In genomic region chr16:70315261-70315660, GRCm38 (mm10) we compare ENCODE assay signal across 13 mouse cellular contexts. TPM values are rescaled to one million over a fixed set of nuclear protein-coding genes. Genes with fewer than 3 reads are reported as not detected.
DNase-seq lines count a peak whose midpoint lies in the region; ATAC-seq and TF ChIP-seq lines count a peak whose summit lies in the region.
"Had no signal": no experiment of that assay in that cellular context is flagged by ENCODE, and none has a peak within 500 bp of the region (broad histone marks: within the 10 kb centered on the region; RNA-seq: fewer than 3 reads in every experiment).

No protein-coding gene starts in this region.

- TF ChIP-seq CTCF in lung, adult 2 months (IDR thresholded peaks at IDR 0.05; ENCODE audit: insufficient read depth, low read length) = no peak

- no peaks in the 10 kb centered on the region for H3K36me3 ChIP-seq in heart, embryonic 11.5 days (ENCODE audit: control insufficient read depth, insufficient read depth, low read length)
- H3K36me3 ChIP-seq in heart, embryonic 12.5 days = no peaks in the 10 kb centered on the region
- no peaks in the 10 kb centered on the region for H3K36me3 ChIP-seq in myocyte (ENCODE audit: control insufficient read depth, insufficient read depth)
- H3K36me3 ChIP-seq: forebrain, embryonic 12.5 days; limb, embryonic 12.5 days had no signal

- no peaks in the 10 kb centered on the region for H3K9me3 ChIP-seq in heart, embryonic 11.5 days (replicated peaks; ENCODE audit: control insufficient read depth, low read length)
- no peaks in the 10 kb centered on the region for H3K9me3 ChIP-seq in heart, embryonic 12.5 days (replicated peaks)
- H3K9me3 ChIP-seq: forebrain, embryonic 12.5 days; limb, embryonic 12.5 days had no signal

- no peak for ATAC-seq in heart, embryonic 11.5 days (replicated peaks; ENCODE audit: insufficient number of reproducible peaks, low FRiP score, low TSS enrichment)
- ATAC-seq in heart, embryonic 12.5 days (ENCODE audit: insufficient number of reproducible peaks, low FRiP score) = no peak

- H3K27me3 ChIP-seq in heart, embryonic 11.5 days (ENCODE audit: control insufficient read depth, insufficient read depth, low read length) = no peaks in the 10 kb centered on the region
- H3K27me3 ChIP-seq in heart, embryonic 12.5 days (replicated peaks) = no peaks in the 10 kb centered on the region
- H3K27me3 ChIP-seq in myocyte (ENCODE audit: control insufficient read depth, insufficient read depth, insufficient read length) = no peaks in the 10 kb centered on the region
- H3K27me3 ChIP-seq: forebrain, embryonic 12.5 days; limb, embryonic 12.5 days had no signal

- peak overlapping the region; percentile 59; the same call in 1 of the 2 replicates for H3K27ac ChIP-seq in heart, embryonic 11.5 days (ENCODE audit: low read depth, low read length)
- H3K27ac ChIP-seq in heart, embryonic 12.5 days (ENCODE audit: poor library complexity, severe bottlenecking) = no peak overlapping the region; the same call in 1 of the 2 replicates

- no peak overlapping the region for H3K9ac ChIP-seq in heart, embryonic 11.5 days (ENCODE audit: low read depth, low read length)
- H3K9ac ChIP-seq in heart, embryonic 12.5 days = no peak overlapping the region

- 44% methylated on average over 3 of the region's 3 CpGs for WGBS in heart, embryonic 11.5 days (ENCODE audit: insufficient replicate concordance)
- WGBS in heart, embryonic 12.5 days = 43% methylated on average over 3 of the region's 3 CpGs
- 43% methylated on average over 3 of the region's 3 CpGs for WGBS in lung, adult 2 months

- H3ac ChIP-seq in myocyte (ENCODE audit: control insufficient read depth, insufficient read length) = no peak overlapping the region

- no peak overlapping the region for H3K4me3 ChIP-seq in heart, embryonic 11.5 days (ENCODE audit: low read depth, low read length)
- no peak overlapping the region for H3K4me3 ChIP-seq in heart, embryonic 12.5 days
- H3K4me3 ChIP-seq in lung, adult 2 months (replicated peaks; ENCODE audit: extremely low read depth, low read depth, low read length) = peak overlapping the region; percentile 54
- H3K4me3 ChIP-seq in myocyte = peak overlapping the region; percentile 49

- H3K4me2 ChIP-seq in heart, embryonic 11.5 days = peak overlapping the region; percentile 72
- H3K4me2 ChIP-seq in heart, embryonic 12.5 days = no peak overlapping the region
- H3K4me2 ChIP-seq in myocyte (ENCODE audit: low read depth) = peak overlapping the region; percentile 64

- TF ChIP-seq POLR2A in lung, adult 2 months (IDR thresholded peaks at IDR 0.05; ENCODE audit: borderline replicate concordance, extremely low read depth, low read depth, low read length) = no peak
- no peak for TF ChIP-seq POLR2A in myocyte (IDR thresholded peaks at IDR 0.05; ENCODE audit: insufficient read length, low read depth)

- no peak for DNase-seq in lung, adult 2 months
- no peak for DNase-seq in lung, postnatal 36 days
- peak; percentile 7 for DNase-seq in ZHBTc4 (ENCODE audit: low read depth, low spot score)
- DNase-seq in frontal cortex, postnatal 25 days (ENCODE audit: low spot score in 2 of 2) = no peak
- no peak for DNase-seq in thymus, adult 18-20 months
- DNase-seq: adrenal gland, postnatal 25 days; cerebellum, adult 11 months; kidney, adult 11 months had no signal

- H3K79me2 ChIP-seq in myocyte (ENCODE audit: control insufficient read depth, insufficient read depth) = peaks cover 5% of the 10 kb centered on the region

- no peaks in the 10 kb centered on the region for H3K4me1 ChIP-seq in heart, embryonic 11.5 days (ENCODE audit: control insufficient read depth, insufficient read depth, low read length)
- H3K4me1 ChIP-seq in heart, embryonic 12.5 days (replicated peaks) = no peaks in the 10 kb centered on the region
- peaks cover 2% of the 10 kb centered on the region for H3K4me1 ChIP-seq in lung, adult 2 months (ENCODE audit: control insufficient read depth, insufficient read depth, low read length)
- H3K4me1 ChIP-seq: limb, embryonic 12.5 days had no signal

TF ChIP-seq in myocyte, 11 proteins besides CTCF, POLR2A, EP300 and RAD21:
- no peak for TF ChIP-seq POLR2AphosphoS2 (IDR thresholded peaks at IDR 0.05; ENCODE audit: insufficient read length, low read depth)
- no peak for TF ChIP-seq MAX (IDR thresholded peaks at IDR 0.05; ENCODE audit: low read depth)
- no peak for TF ChIP-seq MYOD1 (IDR thresholded peaks at IDR 0.05; ENCODE audit: control insufficient read depth in 1 of 3, insufficient read length in 2 of 3, low read depth in 2 of 3)
- no peak for TF ChIP-seq REST (IDR thresholded peaks at IDR 0.05; ENCODE audit: insufficient read depth, insufficient read length)

RNA-seq across cellular contexts. Expression of gene Gbe1, which starts 1.5 kb away (rescaled TPM):
- polyA plus RNA-seq in heart, embryonic 11.5 days (2014; fragmentation: Nextera tagmentation; extraction: Ambion mirVana) = 44.6 and 50.2 TPM in 2 replicates
- polyA plus RNA-seq in heart, embryonic 12.5 days (2016; fragmentation: Nextera tagmentation; extraction: Ambion mirVana) = 56.3 and 56.5 TPM in 2 replicates
- polyA plus RNA-seq in lung, adult 2 months (2012; rRNA removed) = 12.3 and 13.3 TPM in 2 replicates
- 5.9 TPM for polyA plus RNA-seq in myocyte (2012; fragmentation: generic; extraction: Trizol)

Comparison
In these comparisons a context has a peak if more than half of its experiments do, and no peak if none do; other contexts are left out.
1. H3K4me3 ChIP-seq: peak in lung, adult 2 months (single experiment) and myocyte (single experiment); none in heart, embryonic 11.5 days (single experiment) and heart, embryonic 12.5 days (single experiment).